Mouse (Mus musculus): ENCODE data around the gene Fermt3.

Fermt3 gene

GRCm38 (mm10) chr19:7012426-7012825 lies 6.8 kb downstream of the Fermt3 start:
- CTCF ChIA-PET: interaction anchor here in 1 of 4 experiments (1.9 to 3.4 kb wide), 2 partner anchors 10 to 33 kb away, joined by 6 to 10 read pairs; no protein-coding TSS in a partner anchor
- POLR2A ChIA-PET: interaction anchor here in 3 of 4 experiments (0.6 to 3.6 kb wide), 14 partner anchors 9 to 223 kb away, joined by 3 to 16 read pairs (median 5); partner anchors contain the start of genes Nudt22 (in 2 of the 3), Trpt1 (in 2 of the 3), Bad (in 1 of the 3) and Fkbp2 (in 1 of the 3)

DNA sequence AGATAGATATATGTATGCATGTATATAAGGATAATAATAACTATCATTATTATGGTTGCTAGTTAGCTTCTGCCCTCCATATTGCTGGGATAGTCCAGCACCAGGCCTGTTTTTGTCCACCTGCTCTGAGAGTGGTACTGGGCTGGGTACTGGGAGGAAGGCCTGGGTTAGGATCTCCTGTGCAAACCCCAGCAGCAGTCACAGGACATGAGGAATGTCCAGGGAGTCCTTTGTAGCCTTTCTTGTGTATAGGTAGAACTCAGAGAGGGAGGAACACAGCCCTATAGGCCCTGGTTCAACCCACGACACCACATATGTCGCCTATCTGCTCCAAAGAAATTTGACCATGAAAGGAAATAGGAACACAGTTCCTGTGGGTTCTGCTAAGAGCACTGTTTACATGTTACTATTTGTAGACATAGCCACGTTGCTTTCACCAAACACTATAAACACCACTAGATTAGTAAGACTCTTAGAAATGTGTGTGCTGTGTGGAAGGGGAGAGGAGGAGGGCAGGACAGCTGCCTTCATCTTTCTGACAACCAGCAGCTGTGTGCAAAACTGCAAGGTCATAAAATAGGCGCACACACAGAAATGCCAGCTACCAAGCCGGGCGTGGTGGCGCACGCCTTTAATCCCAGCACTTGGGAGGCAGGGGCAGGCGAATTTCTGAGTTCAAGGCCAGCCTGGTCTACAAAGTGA lies 12.2 kb downstream of the Fermt3 start:
- POLR2A ChIA-PET: interaction anchor here in 2 of 4 experiments (0.6 to 1.1 kb wide), 4 partner anchors 9 to 74 kb away, joined by 3 to 4 read pairs (median 3); partner anchors contain the start of genes Nudt22 (in 1 of the 2) and Trpt1 (in 1 of the 2)
- CTCF ChIA-PET: no interaction called here

GRCm38 (mm10) chr19:6999360-7000063 lies 19.8 kb downstream of the Fermt3 start:
- POLR2A ChIA-PET: interaction anchor here (0.6 to 7.7 kb wide), 22 partner anchors 10 to 387 kb away, joined by 3 to 99 read pairs (median 4); partner anchors contain the start of genes Fkbp2 (in 2 of the 4), Plcb3 (in 2 of the 4), Bad (in 1 of the 4) and Esrra (in 1 of the 4)
- CTCF ChIA-PET: interaction anchor here in 3 of 4 experiments (0.5 to 1.3 kb wide), 6 partner anchors 20 to 1146 kb away, joined by 3 to 11 read pairs (median 3); no protein-coding TSS in a partner anchor

DNA sequence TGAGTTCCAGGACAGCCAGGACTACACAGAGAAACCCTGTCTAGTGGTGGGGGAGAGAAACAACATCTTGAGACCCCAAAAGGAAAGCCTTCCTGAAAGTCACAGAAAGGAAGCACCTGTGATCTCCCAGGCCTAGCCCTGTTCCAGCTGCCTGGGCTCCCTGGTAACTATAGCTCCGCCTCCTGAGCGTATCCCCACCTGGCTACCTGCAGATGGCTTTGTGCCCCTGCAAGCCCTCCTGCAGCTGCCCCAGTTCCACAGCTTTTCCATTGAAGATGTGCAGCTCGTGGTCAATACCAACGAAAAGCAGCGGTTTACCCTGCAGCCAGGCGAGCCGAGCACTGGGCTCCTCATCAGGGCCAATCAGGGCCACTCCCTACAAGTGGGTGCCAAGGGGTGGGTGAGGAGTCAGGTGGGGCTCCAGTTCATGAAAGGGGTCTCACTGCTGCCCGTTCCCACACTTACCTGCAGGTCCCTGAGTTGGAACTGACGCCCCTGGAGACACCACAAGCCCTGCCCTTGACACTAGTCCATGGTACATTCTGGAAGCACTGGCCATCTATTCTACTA lies 21.5 kb downstream of the Fermt3 start:
- ChIA-PET POLR2A (interaction anchor here in 2 of 4 experiments (0.7 to 7.7 kb wide), 15 partner anchors 10 to 136 kb away, joined by 3 to 99 read pairs (median 4); partner anchors contain the start of genes Fkbp2 (in 2 of the 2), Plcb3 (in 2 of the 2), Stip1 (in 2 of the 2) and Bad (in 1 of the 2)), CTCF (no interaction called here)

GRCm38 (mm10) chr19:6996006-6996405 lies 23.3 kb downstream of the Fermt3 start, which contains the start of the genes Nudt22 and Trpt1:
Nudt22 (minus strand) TSS chr19:6996117.
Trpt1 (plus strand) TSS chr19:6996131.
- CTCF ChIA-PET: interaction anchor here (0.6 to 2.4 kb wide), 22 partner anchors 9 to 610 kb away, joined by 3 to 46 read pairs (median 4); partner anchors contain the start of genes Bad (in 1 of the 4), Fkbp2 (in 1 of the 4), Gpr137 (in 1 of the 4) and Plcb3 (in 1 of the 4)

DNA sequence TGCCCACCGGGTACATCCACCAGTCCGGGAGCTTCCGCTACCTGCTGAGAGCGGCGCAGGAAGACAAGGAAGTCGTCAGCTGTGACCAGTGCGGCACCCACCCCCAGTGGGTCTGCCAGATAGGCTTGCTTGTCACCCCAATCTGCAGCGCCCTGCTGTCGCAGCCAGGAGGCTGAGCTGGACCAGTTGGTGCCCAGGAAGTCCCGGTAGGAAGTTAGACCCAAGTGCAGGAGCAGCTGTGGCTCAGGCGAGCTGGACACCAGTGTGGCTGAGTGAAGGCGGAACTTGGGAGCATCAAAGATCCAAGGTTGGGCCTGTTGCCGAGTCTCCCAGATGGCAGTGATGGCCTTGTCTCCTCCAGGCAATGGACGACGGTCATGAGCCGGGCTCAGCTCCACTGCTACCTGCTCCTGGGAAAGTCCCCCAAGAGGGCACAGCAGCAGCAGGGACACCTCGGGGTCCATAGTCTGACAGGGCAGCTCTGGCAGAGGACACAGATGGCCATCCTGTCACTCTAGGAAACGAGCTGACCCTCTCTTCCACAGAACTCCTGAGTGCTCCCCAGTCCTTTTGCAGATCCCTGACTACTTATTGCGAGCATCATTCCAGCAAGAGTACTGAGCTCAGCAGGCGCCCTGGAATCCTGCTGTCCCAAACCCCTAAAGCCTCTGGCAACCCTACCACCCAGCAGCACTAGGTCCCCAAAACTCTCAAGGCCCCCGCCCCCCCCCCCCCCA lies 23.8 kb downstream of the Fermt3 start:
- ChIA-PET POLR2A (interaction anchor here (0.5 to 7.7 kb wide), 70 partner anchors 8 to 1723 kb away, joined by 3 to 99 read pairs (median 4); partner anchors contain the start of genes Fkbp2 (in 3 of the 4), Plcb3 (in 3 of the 4), Vegfb (in 3 of the 4) and Stip1 (in 2 of the 4)), CTCF (interaction anchor here (0.5 to 2.4 kb wide), 25 partner anchors 8 to 609 kb away, joined by 3 to 46 read pairs (median 4); partner anchors contain the start of genes Bad (in 1 of the 4), Fkbp2 (in 1 of the 4), Gpr137 (in 1 of the 4) and Plcb3 (in 1 of the 4))

More at GRCm38 (mm10) chr19:6996006-6996405, 23.3 kb downstream of the Fermt3 start, which contains the start of the genes Nudt22 and Trpt1:
- POLR2A ChIA-PET: interaction anchor here (0.5 to 7.7 kb wide), 68 partner anchors 9 to 1722 kb away, joined by 3 to 99 read pairs (median 4); partner anchors contain the start of genes Fkbp2 (in 3 of the 4), Plcb3 (in 3 of the 4), Vegfb (in 3 of the 4) and Stip1 (in 2 of the 4)

GRCm38 (mm10) chr19:6994489-6994888 lies 24.8 kb downstream of the Fermt3 start:
- CTCF ChIA-PET: interaction anchor here in 1 of 4 experiments (2.4 kb wide), 1 partner anchor 15 kb away, joined by 46 read pairs; the partner anchor contains the start of gene Fkbp2
- POLR2A ChIA-PET: interaction anchor here in 2 of 4 experiments (0.5 to 7.7 kb wide), 10 partner anchors 9 to 146 kb away, joined by 3 to 99 read pairs (median 8); partner anchors contain the start of genes Fkbp2 (in 2 of the 2), Plcb3 (in 1 of the 2) and Ppp1r14b (in 1 of the 2)

DNA sequence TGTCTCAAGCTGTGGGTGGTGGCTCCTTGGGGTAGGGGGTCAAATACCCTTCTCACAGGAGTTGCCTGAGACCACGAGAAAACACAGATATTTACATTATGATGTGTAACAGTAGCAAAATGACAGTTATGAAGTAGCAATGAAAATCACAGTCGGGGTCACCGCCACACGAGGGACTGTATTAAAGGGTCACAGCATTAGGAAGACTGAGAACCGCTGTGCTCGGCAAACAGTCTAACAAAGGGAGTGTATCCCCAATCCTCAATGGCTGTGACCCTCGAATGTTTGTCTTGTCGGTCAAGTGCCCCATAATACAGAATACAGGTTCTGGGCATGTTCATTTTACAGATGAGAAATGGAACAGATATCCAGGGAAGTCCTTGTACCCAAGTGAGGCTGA lies 25.3 kb downstream of the Fermt3 start:
- CTCF ChIA-PET: interaction anchor here in 1 of 4 experiments (2.2 kb wide), 1 partner anchor 24 kb away, joined by 6 read pairs; no protein-coding TSS in a partner anchor
- POLR2A ChIA-PET: interaction anchor here in 2 of 4 experiments (1.4 to 7.7 kb wide), 5 partner anchors 9 to 15 kb away, joined by 4 to 99 read pairs (median 14); partner anchors contain the start of genes Fkbp2 (in 2 of the 2) and Plcb3 (in 1 of the 2)

DNA sequence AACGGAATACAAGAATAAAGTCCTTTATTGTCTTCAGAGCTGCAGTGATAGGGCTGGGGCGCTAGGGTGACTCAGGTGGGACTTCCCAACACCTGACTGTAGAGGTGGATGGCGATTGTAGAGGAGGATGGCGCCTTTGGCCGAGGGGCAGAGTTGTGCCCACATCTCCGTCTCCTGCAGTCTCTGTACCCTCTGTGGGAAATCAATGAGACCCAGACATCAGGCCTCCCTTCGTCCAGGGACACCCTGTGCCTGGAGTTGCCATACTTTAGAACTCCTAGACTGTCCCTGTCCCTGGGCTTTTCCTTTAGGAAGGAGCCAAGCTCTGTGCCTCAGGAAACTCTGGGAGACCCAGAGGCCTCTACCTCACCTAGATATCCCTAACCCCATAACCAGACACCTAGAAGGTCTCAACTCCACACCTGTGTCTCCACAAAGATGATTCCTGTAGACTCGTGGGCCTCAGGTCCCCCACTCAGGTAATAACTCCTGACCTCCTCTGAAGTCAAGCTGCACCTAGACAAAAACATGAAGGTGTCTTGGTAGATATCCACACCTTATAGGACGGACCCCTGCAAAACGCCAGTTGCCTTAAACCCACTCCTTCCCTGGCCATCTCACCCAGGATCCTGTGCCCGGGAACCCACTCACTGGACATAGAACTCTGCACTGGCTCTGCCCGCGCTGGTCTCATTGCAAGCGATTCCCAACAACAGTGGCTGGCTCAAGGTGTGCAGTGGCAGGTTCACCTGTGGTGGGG lies 26.1 kb downstream of the Fermt3 start:
- ChIA-PET CTCF (interaction anchor here (0.6 to 2.2 kb wide), 7 partner anchors 14 to 23 kb away, joined by 3 to 37 read pairs (median 6); partner anchors contain the start of gene Fkbp2 (in 1 of the 4)), POLR2A (interaction anchor here in 3 of 4 experiments (0.9 to 2.9 kb wide), 22 partner anchors 9 to 1730 kb away, joined by 3 to 35 read pairs (median 4); partner anchors contain the start of genes Fkbp2 (in 2 of the 3), Plcb3 (in 2 of the 3), Stip1 (in 2 of the 3) and Bad (in 1 of the 3))

- ChIA-PET POLR2A (interaction anchor here (0.5 to 2.3 kb wide), 32 partner anchors 8 to 1731 kb away, joined by 3 to 35 read pairs (median 4); partner anchors contain the start of genes Fkbp2 (in 2 of the 4), Plcb3 (in 2 of the 4), Stip1 (in 2 of the 4) and Bad (in 1 of the 4)), CTCF (interaction anchor here (0.5 to 2.2 kb wide), 7 partner anchors 13 to 564 kb away, joined by 3 to 37 read pairs (median 3); partner anchors contain the start of gene Fkbp2 (in 1 of the 4))
Measured at GRCm38 (mm10) chr19:6992011-6992858, 27.0 kb downstream of the Fermt3 start, which contains the start of gene Dnajc4. Dnajc4 (minus strand) TSS chr19:6992572.

- CTCF ChIA-PET: interaction anchor here in 2 of 4 experiments (0.6 to 2.1 kb wide), 3 partner anchors 12 to 136 kb away, joined by 7 to 37 read pairs (median 8); partner anchors contain the start of gene Fkbp2 (in 1 of the 2)
- POLR2A ChIA-PET: interaction anchor here in 2 of 4 experiments (0.9 to 2.1 kb wide), 8 partner anchors 8 to 49 kb away, joined by 3 to 35 read pairs (median 6); partner anchors contain the start of genes Plcb3 (in 2 of the 2), Stip1 (in 2 of the 2) and Fkbp2 (in 1 of the 2)
Measured at GRCm38 (mm10) chr19:6991166-6991565, 28.1 kb downstream of the Fermt3 start.

DNA sequence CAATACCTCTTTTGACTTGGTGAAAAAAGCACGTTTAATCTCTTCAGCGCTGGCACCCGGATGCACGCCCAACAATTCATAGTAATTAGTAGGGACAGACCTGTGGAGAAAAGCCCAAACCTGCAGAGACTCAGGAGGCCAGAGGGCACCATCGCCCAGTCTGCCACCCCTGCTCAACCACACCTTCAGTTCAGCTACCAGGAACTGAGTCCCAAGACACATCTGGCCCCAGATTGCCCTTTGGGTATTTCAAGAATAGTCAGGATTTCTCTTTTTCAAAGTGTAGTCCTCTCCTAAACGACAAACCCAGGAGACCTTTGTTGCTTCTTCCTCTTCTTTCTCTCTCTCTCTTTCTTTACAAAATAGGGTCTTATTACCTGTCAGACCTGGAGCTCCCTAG lies 28.6 kb downstream of the Fermt3 start:
- ChIA-PET POLR2A (interaction anchor here in 2 of 4 experiments (1.3 to 1.5 kb wide), 3 partner anchors 15 to 20 kb away, joined by 3 to 5 read pairs (median 4); partner anchors contain the start of gene Plcb3 (in 1 of the 2)), CTCF (interaction anchor here in 1 of 4 experiments (0.6 kb wide), 1 partner anchor 135 kb away, joined by 8 read pairs; no protein-coding TSS in a partner anchor)

DNA sequence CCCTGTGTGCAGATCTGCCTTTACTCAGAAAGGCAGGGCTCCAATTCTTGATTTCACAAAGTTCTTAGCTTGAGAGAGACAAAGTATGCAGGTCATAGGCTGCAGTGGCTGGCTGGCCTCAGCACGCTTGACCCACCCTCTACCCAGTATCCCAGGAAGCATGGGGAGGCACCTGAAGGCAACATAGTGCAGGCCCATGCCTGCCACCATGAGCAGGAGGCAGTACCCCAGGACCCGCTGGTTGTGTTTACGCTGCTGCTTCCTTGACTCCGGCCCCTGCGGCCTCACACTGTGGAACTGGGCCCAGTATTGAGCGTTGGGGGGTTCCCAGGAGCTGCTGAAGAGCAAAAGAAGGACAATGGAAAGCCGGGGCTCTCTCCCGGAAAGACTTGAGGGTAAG lies 30.0 kb downstream of the Fermt3 start:
- CTCF ChIA-PET: interaction anchor here in 3 of 4 experiments (1.1 to 1.5 kb wide), 3 partner anchors 9 to 31 kb away, joined by 3 to 6 read pairs (median 5); partner anchors contain the start of gene Fkbp2 (in 1 of the 3)
- POLR2A ChIA-PET: interaction anchor here in 3 of 4 experiments (0.6 to 1.3 kb wide), 12 partner anchors 8 to 381 kb away, joined by 3 to 6 read pairs (median 4); partner anchors contain the start of genes Fkbp2 (in 1 of the 3) and Plcb3 (in 1 of the 3)

GRCm38 (mm10) chr19:6987904-6988285 lies 31.4 kb downstream of the Fermt3 start:
- CTCF ChIA-PET: interaction anchor here in 3 of 4 experiments (1.2 to 1.9 kb wide), 5 partner anchors 8 to 32 kb away, joined by 3 to 6 read pairs (median 5); partner anchors contain the start of genes Nudt22 (in 1 of the 3) and Trpt1 (in 1 of the 3)

More at GRCm38 (mm10) chr19:6987904-6988285, 31.4 kb downstream of the Fermt3 start:
- POLR2A ChIA-PET: interaction anchor here in 3 of 4 experiments (0.6 to 5.2 kb wide), 23 partner anchors 8 to 584 kb away, joined by 3 to 34 read pairs (median 4); partner anchors contain the start of genes Nudt22 (in 3 of the 3), Trpt1 (in 3 of the 3), Stip1 (in 2 of the 3) and Plcb3 (in 1 of the 3)

Measured in embryonic stem cell, embryonic (primary cell).